Mouse (Mus musculus) liver, postnatal 0 days (tissue): ENCODE results near the gene Pklr.

Experiments used
- CTCF ChIP-seq: sonication (generic); IDR thresholded peaks from 2 replicates; pipeline ENCODE4 v1.5.1; 2016; ENCODE audit warnings: antibody characterized with exemption, low read depth
- EP300 ChIP-seq: IDR thresholded peaks from 2 replicates; pipeline ENCODE4 v1.6.1; 2016; ENCODE audit warnings: antibody characterized with exemption, low read depth, mild to moderate bottlenecking

- TF ChIP-seq CTCF: no peak
- no peak for TF ChIP-seq EP300
These were observed 12.6 kb upstream of the Pklr start for GRCm38 (mm10) chr3:89123313-89123712.
